Mouse (Mus musculus): ENCODE measurements at regions not wholly inside any gene's neighbourhood (a gene's known extent, or its start where the extent isn't known, plus 50 kb on each side); places are given as distances from the start of the nearest gene placed in this dataset.
"Not testable (repeated sequence)": the region's sequence is repeated elsewhere in the genome, so short reads cannot be mapped to it uniquely, and the experiment has no call there.

GRCm38 (mm10) chr10:85293071-85293783, 93.4 kb upstream of the Btbd11 start:
- H3K4me1 ChIP-seq (ENCODE audit: control insufficient read depth, insufficient read depth, low read length), result no peaks in the 10 kb centered on the region
- H3K27ac ChIP-seq (ENCODE audit: low read depth, low read length), result no peak overlapping the region
- H3K27me3 ChIP-seq (ENCODE audit: control insufficient read depth, insufficient read depth, low read length), result no peaks in the 10 kb centered on the region; the same call in 1 of the 2 replicates
- no peak overlapping the region for H3K9ac ChIP-seq (ENCODE audit: low read depth, low read length)
- no peak for ATAC-seq (replicated peaks; ENCODE audit: insufficient number of reproducible peaks, low FRiP score, low TSS enrichment)
- 71% methylated on average over 9 of the region's 9 CpGs for WGBS (ENCODE audit: insufficient replicate concordance)
- no peak overlapping the region for H3K4me2 ChIP-seq
- H3K9me3 ChIP-seq (replicated peaks; ENCODE audit: control insufficient read depth, low read length), result no peaks in the 10 kb centered on the region
- no peaks in the 10 kb centered on the region for H3K36me3 ChIP-seq (ENCODE audit: control insufficient read depth, insufficient read depth, low read length)
- H3K4me3 ChIP-seq (ENCODE audit: low read depth, low read length), result no peak overlapping the region

- Histone ChIP-seq H3K4me1 (ENCODE audit: control insufficient read depth, insufficient read depth, low read length) (no peaks in the 10 kb centered on the region), H3K27ac (ENCODE audit: low read depth, low read length) (no peak overlapping the region), H3K36me3 (ENCODE audit: control insufficient read depth, insufficient read depth, low read length) (no peaks in the 10 kb centered on the region), H3K9ac (ENCODE audit: low read depth, low read length) (no peak overlapping the region), H3K4me3 (ENCODE audit: low read depth, low read length) (no peak overlapping the region), H3K4me2 (no peak overlapping the region), H3K9me3 (replicated peaks; ENCODE audit: control insufficient read depth, low read length) (no peaks in the 10 kb centered on the region), H3K27me3 (ENCODE audit: control insufficient read depth, insufficient read depth, low read length) (no peaks in the 10 kb centered on the region; the same call in 1 of the 2 replicates)
- WGBS (ENCODE audit: insufficient replicate concordance), result 76% methylated on average over 5 of the region's 5 CpGs
- ATAC-seq (replicated peaks; ENCODE audit: insufficient number of reproducible peaks, low FRiP score, low TSS enrichment), result no peak
These were observed 91.3 kb upstream of the Btbd11 start for GRCm38 (mm10) chr10:85295133-85295887.

GRCm38 (mm10) chr10:85311781-85312180, 74.8 kb upstream of the Btbd11 start:
- Histone ChIP-seq H3K9ac (ENCODE audit: low read depth, low read length) (no peak overlapping the region), H3K9me3 (replicated peaks; ENCODE audit: control insufficient read depth, low read length) (no peaks in the 10 kb centered on the region), H3K4me1 (ENCODE audit: control insufficient read depth, insufficient read depth, low read length) (no peaks in the 10 kb centered on the region), H3K27me3 (ENCODE audit: control insufficient read depth, insufficient read depth, low read length) (no peaks in the 10 kb centered on the region), H3K27ac (ENCODE audit: low read depth, low read length) (no peak overlapping the region), H3K4me2 (no peak overlapping the region), H3K4me3 (ENCODE audit: low read depth, low read length) (no peak overlapping the region), H3K36me3 (ENCODE audit: control insufficient read depth, insufficient read depth, low read length) (no peaks in the 10 kb centered on the region)
- no peak for ATAC-seq (replicated peaks; ENCODE audit: insufficient number of reproducible peaks, low FRiP score, low TSS enrichment)

GRCm38 (mm10) chr10:85313331-85313730, 73.3 kb upstream of the Btbd11 start:
- not testable (repeated sequence) for H3K9me3 ChIP-seq (replicated peaks; ENCODE audit: control insufficient read depth, low read length); H3K9ac ChIP-seq (ENCODE audit: low read depth, low read length); H3K27ac ChIP-seq (ENCODE audit: low read depth, low read length); H3K36me3 ChIP-seq (ENCODE audit: control insufficient read depth, insufficient read depth, low read length); H3K4me1 ChIP-seq (ENCODE audit: control insufficient read depth, insufficient read depth, low read length); H3K4me2 ChIP-seq; H3K4me3 ChIP-seq (ENCODE audit: low read depth, low read length); ATAC-seq (replicated peaks; ENCODE audit: insufficient number of reproducible peaks, low FRiP score, low TSS enrichment); H3K27me3 ChIP-seq (ENCODE audit: control insufficient read depth, insufficient read depth, low read length)
- WGBS (ENCODE audit: insufficient replicate concordance), result 85% methylated on average over 10 of the region's 10 CpGs

GRCm38 (mm10) chr10:85320971-85321370, 65.6 kb upstream of the Btbd11 start:
- no peaks in the 10 kb centered on the region for H3K27me3 ChIP-seq (ENCODE audit: control insufficient read depth, insufficient read depth, low read length)
- H3K9ac ChIP-seq (ENCODE audit: low read depth, low read length), result no peak overlapping the region
- H3K27ac ChIP-seq (ENCODE audit: low read depth, low read length), result no peak overlapping the region
- H3K4me2 ChIP-seq, result no peak overlapping the region
- ATAC-seq (replicated peaks; ENCODE audit: insufficient number of reproducible peaks, low FRiP score, low TSS enrichment), result no peak
- H3K4me3 ChIP-seq (ENCODE audit: low read depth, low read length), result no peak overlapping the region
- no peaks in the 10 kb centered on the region for H3K4me1 ChIP-seq (ENCODE audit: control insufficient read depth, insufficient read depth, low read length)
- no peaks in the 10 kb centered on the region for H3K9me3 ChIP-seq (replicated peaks; ENCODE audit: control insufficient read depth, low read length)
- WGBS (ENCODE audit: insufficient replicate concordance), result 59% methylated on average over 1 of the region's 1 CpGs
- H3K36me3 ChIP-seq (ENCODE audit: control insufficient read depth, insufficient read depth, low read length), result no peaks in the 10 kb centered on the region

GRCm38 (mm10) chr10:85322280-85322679, 64.3 kb upstream of the Btbd11 start:
- Histone ChIP-seq H3K27ac (ENCODE audit: low read depth, low read length) (no peak overlapping the region), H3K4me1 (ENCODE audit: control insufficient read depth, insufficient read depth, low read length) (no peaks in the 10 kb centered on the region), H3K9ac (ENCODE audit: low read depth, low read length) (no peak overlapping the region), H3K9me3 (replicated peaks; ENCODE audit: control insufficient read depth, low read length) (no peaks in the 10 kb centered on the region), H3K4me2 (no peak overlapping the region), H3K36me3 (ENCODE audit: control insufficient read depth, insufficient read depth, low read length) (no peaks in the 10 kb centered on the region), H3K27me3 (ENCODE audit: control insufficient read depth, insufficient read depth, low read length) (no peaks in the 10 kb centered on the region), H3K4me3 (ENCODE audit: low read depth, low read length) (no peak overlapping the region)
- no peak for ATAC-seq (replicated peaks; ENCODE audit: insufficient number of reproducible peaks, low FRiP score, low TSS enrichment)
- 74% methylated on average over 3 of the region's 3 CpGs for WGBS (ENCODE audit: insufficient replicate concordance)

GRCm38 (mm10) chr10:85329382-85329781, 57.2 kb upstream of the Btbd11 start:
- Histone ChIP-seq H3K36me3 (ENCODE audit: control insufficient read depth, insufficient read depth, low read length) (no peaks in the 10 kb centered on the region), H3K4me1 (ENCODE audit: control insufficient read depth, insufficient read depth, low read length) (no peaks in the 10 kb centered on the region), H3K27me3 (ENCODE audit: control insufficient read depth, insufficient read depth, low read length) (no peaks in the 10 kb centered on the region), H3K9ac (ENCODE audit: low read depth, low read length) (no peak overlapping the region), H3K9me3 (replicated peaks; ENCODE audit: control insufficient read depth, low read length) (no peaks in the 10 kb centered on the region), H3K27ac (ENCODE audit: low read depth, low read length) (no peak overlapping the region), H3K4me3 (ENCODE audit: low read depth, low read length) (no peak overlapping the region), H3K4me2 (no peak overlapping the region)
- no peak for ATAC-seq (replicated peaks; ENCODE audit: insufficient number of reproducible peaks, low FRiP score, low TSS enrichment)
- 85% methylated on average over 3 of the region's 3 CpGs for WGBS (ENCODE audit: insufficient replicate concordance)

GRCm38 (mm10) chr10:85330938-85331691, 55.5 kb upstream of the Btbd11 start:
- H3K9ac ChIP-seq (ENCODE audit: low read depth, low read length), result no peak overlapping the region
- H3K27ac ChIP-seq (ENCODE audit: low read depth, low read length), result no peak overlapping the region
- no peaks in the 10 kb centered on the region for H3K27me3 ChIP-seq (ENCODE audit: control insufficient read depth, insufficient read depth, low read length)
- WGBS (ENCODE audit: insufficient replicate concordance), result 6% methylated on average over 13 of the region's 13 CpGs
- 0 out of 2 replicates have a peak overlapping the region, but pooled peaks have one; percentile 16 for H3K4me3 ChIP-seq (ENCODE audit: low read depth, low read length)
- no peaks in the 10 kb centered on the region for H3K9me3 ChIP-seq (replicated peaks; ENCODE audit: control insufficient read depth, low read length)
- no peaks in the 10 kb centered on the region for H3K36me3 ChIP-seq (ENCODE audit: control insufficient read depth, insufficient read depth, low read length)
- peak overlapping the region; percentile 50 for H3K4me2 ChIP-seq
- no peaks in the 10 kb centered on the region for H3K4me1 ChIP-seq (ENCODE audit: control insufficient read depth, insufficient read depth, low read length)
- ATAC-seq (replicated peaks; ENCODE audit: insufficient number of reproducible peaks, low FRiP score, low TSS enrichment), result peak; percentile 68
